Mouse (Mus musculus) intestine, postnatal 0 days (tissue): Measurements from ENCODE around the gene She. TPM values are rescaled to one million over a fixed set of nuclear protein-coding genes. Genes with fewer than 3 reads are reported as not detected.

Source experiments
- ATAC-seq: fragments of 200-750 bp; cut with Nextera tagmentation; 2 replicates; pipeline ENCODE4 v1.8.0; 2017; ENCODE audit warnings: mild to moderate bottlenecking, moderate TSS enrichment, moderate library complexity
- H3K27ac ChIP-seq: fragments of 300-500 bp; sonication (generic); 2 replicates; pipeline ENCODE4 v1.5.1; 2014; ENCODE audit warnings: mild to moderate bottlenecking, low read depth, low read length, moderate library complexity
- H3K27me3 ChIP-seq: fragments of 300-500 bp; sonication (generic); replicated peaks from 2 replicates; pipeline ENCODE4 v1.6.1; 2014; ENCODE audit warnings: low read length, mixed read lengths; ENCODE audit not compliant: control insufficient read depth, insufficient read depth
- H3K36me3 ChIP-seq: fragments of 300-500 bp; sonication (generic); 2 replicates; pipeline ENCODE4 v1.6.1; 2014; ENCODE audit warnings: mild to moderate bottlenecking, moderate library complexity; ENCODE audit not compliant: control insufficient read depth, insufficient read depth
- H3K4me1 ChIP-seq: fragments of 300-500 bp; sonication (generic); replicated peaks from 2 replicates; pipeline ENCODE4 v1.6.1; 2014; ENCODE audit warnings: antibody characterized with exemption, low read length, mixed read lengths; ENCODE audit not compliant: control insufficient read depth, insufficient read depth
- H3K4me2 ChIP-seq: fragments of 300-500 bp; sonication (generic); replicated peaks from 2 replicates; pipeline ENCODE4 v1.6.1; 2014; ENCODE audit warnings: low read depth, mild to moderate bottlenecking, moderate library complexity
- H3K4me3 ChIP-seq: fragments of 300-500 bp; sonication (generic); 2 replicates; pipeline ENCODE4 v1.5.1; 2014; ENCODE audit warnings: low read depth, low read length
- H3K9ac ChIP-seq: fragments of 300-500 bp; sonication (generic); 2 replicates; pipeline ENCODE4 v1.6.1; 2014; ENCODE audit warnings: mild to moderate bottlenecking, low read depth, low read length
- H3K9me3 ChIP-seq: fragments of 300-500 bp; sonication (generic); 2 replicates; pipeline ENCODE4 v1.6.1; 2016; ENCODE audit warnings: mixed run types; ENCODE audit not compliant: control insufficient read depth
- CTCF ChIP-seq: sonication (generic); IDR thresholded peaks from 2 replicates; pipeline ENCODE4 v1.5.1; 2016; ENCODE audit warnings: low read depth, mild to moderate bottlenecking, control low read depth, antibody characterized with exemption, moderate library complexity
- WGBS: fragments of 180-500 bp; shearing (Covaris S2); extraction: QIAGEN DNeasy Blood & Tissue Kit; methylation state at CpG from one replicate; pipeline ENCODE4 v1.1.7; 2014; 5-methylcytosine and 5-hydroxymethylcytosine counted together
- polyA plus RNA-seq: library from polyadenylated mRNA; unstranded; fragments of >200 nt; fragmentation: Nextera tagmentation; extraction: Ambion mirVana; gene quantifications from 2 replicates; pipeline ENCODE4 v1.2.1, GENCODE M21; 2015

She gene
- polyA plus RNA-seq, 1 experiment from 2014 or later, result 1.6 TPM

GRCm38 (mm10) chr3:89875021-89875420 lies 43.9 kb downstream of the She start:
- WGBS, result 73% methylated on average over 9 of the region's 9 CpGs
- Histone ChIP-seq H3K9ac (no peak overlapping the region), H3K27ac (no peak overlapping the region), H3K4me2 (no peak overlapping the region), H3K9me3 (no peaks in the 10 kb centered on the region), H3K4me3 (no peak overlapping the region), H3K27me3 (no peaks in the 10 kb centered on the region), H3K4me1 (0 out of 2 replicates have a peak, but pooled peaks cover 4% of the 10 kb centered on the region), H3K36me3 (no peaks in the 10 kb centered on the region)
- TF ChIP-seq CTCF, result no peak
- ATAC-seq, result no peak

GRCm38 (mm10) chr3:89875781-89876180 lies 44.6 kb downstream of the She start:
- no peak overlapping the region for H3K4me2 ChIP-seq
- H3K4me3 ChIP-seq, result no peak overlapping the region
- WGBS, result 82% methylated on average over 8 of the region's 8 CpGs
- no peak for ATAC-seq
- H3K36me3 ChIP-seq, result no peaks in the 10 kb centered on the region
- H3K9ac ChIP-seq, result no peak overlapping the region
- no peak overlapping the region for H3K27ac ChIP-seq
- no peaks in the 10 kb centered on the region for H3K27me3 ChIP-seq
- no peaks in the 10 kb centered on the region for H3K9me3 ChIP-seq
- no peak for TF ChIP-seq CTCF
- no peaks in the 10 kb centered on the region for H3K4me1 ChIP-seq

GRCm38 (mm10) chr3:89876469-89876868 lies 45.3 kb downstream of the She start:
- no peak overlapping the region for H3K4me3 ChIP-seq
- H3K9me3 ChIP-seq, result no peaks in the 10 kb centered on the region
- H3K27ac ChIP-seq, result no peak overlapping the region
- 62% methylated on average over 4 of the region's 4 CpGs for WGBS
- no peak for ATAC-seq
- H3K36me3 ChIP-seq, result no peaks in the 10 kb centered on the region
- no peaks in the 10 kb centered on the region for H3K27me3 ChIP-seq
- TF ChIP-seq CTCF, result no peak
- no peak overlapping the region for H3K9ac ChIP-seq
- no peaks in the 10 kb centered on the region for H3K4me1 ChIP-seq
- H3K4me2 ChIP-seq, result no peak overlapping the region

- TF ChIP-seq CTCF, result no peak
- no peak overlapping the region for H3K4me2 ChIP-seq
- no peak overlapping the region for H3K9ac ChIP-seq
- H3K27ac ChIP-seq, result no peak overlapping the region
- no peaks in the 10 kb centered on the region for H3K27me3 ChIP-seq
- no peak overlapping the region for H3K4me3 ChIP-seq
- no peak for ATAC-seq
- no peaks in the 10 kb centered on the region for H3K9me3 ChIP-seq
- no peaks in the 10 kb centered on the region for H3K4me1 ChIP-seq
- 88% methylated on average over 8 of the region's 8 CpGs for WGBS
- H3K36me3 ChIP-seq, result no peaks in the 10 kb centered on the region
Measured at GRCm38 (mm10) chr3:89877129-89877528, 46.0 kb downstream of the She start.

- no peaks in the 10 kb centered on the region for H3K9me3 ChIP-seq
- H3K27ac ChIP-seq, result no peak overlapping the region
- no peak for TF ChIP-seq CTCF
- no peak overlapping the region for H3K4me3 ChIP-seq
- H3K36me3 ChIP-seq, result no peaks in the 10 kb centered on the region
- no peaks in the 10 kb centered on the region for H3K27me3 ChIP-seq
- no peak overlapping the region for H3K4me2 ChIP-seq
- no peaks in the 10 kb centered on the region for H3K4me1 ChIP-seq
- no peak overlapping the region for H3K9ac ChIP-seq
- WGBS, result 60% methylated on average over 3 of the region's 3 CpGs
- ATAC-seq, result no peak
Measured at GRCm38 (mm10) chr3:89878456-89878855, 47.3 kb downstream of the She start.

GRCm38 (mm10) chr3:89879326-89879725 lies 48.2 kb downstream of the She start:
- no peak overlapping the region for H3K9ac ChIP-seq
- 65% methylated on average over 3 of the region's 3 CpGs for WGBS
- no peak for ATAC-seq
- H3K27me3 ChIP-seq, result no peaks in the 10 kb centered on the region
- no peaks in the 10 kb centered on the region for H3K4me1 ChIP-seq
- no peak overlapping the region for H3K27ac ChIP-seq
- no peaks in the 10 kb centered on the region for H3K9me3 ChIP-seq
- no peak for TF ChIP-seq CTCF
- no peak overlapping the region for H3K4me3 ChIP-seq
- no peaks in the 10 kb centered on the region for H3K36me3 ChIP-seq
- H3K4me2 ChIP-seq, result no peak overlapping the region
